Mouse (Mus musculus): ENCODE results near the gene Stab1.

DNA sequence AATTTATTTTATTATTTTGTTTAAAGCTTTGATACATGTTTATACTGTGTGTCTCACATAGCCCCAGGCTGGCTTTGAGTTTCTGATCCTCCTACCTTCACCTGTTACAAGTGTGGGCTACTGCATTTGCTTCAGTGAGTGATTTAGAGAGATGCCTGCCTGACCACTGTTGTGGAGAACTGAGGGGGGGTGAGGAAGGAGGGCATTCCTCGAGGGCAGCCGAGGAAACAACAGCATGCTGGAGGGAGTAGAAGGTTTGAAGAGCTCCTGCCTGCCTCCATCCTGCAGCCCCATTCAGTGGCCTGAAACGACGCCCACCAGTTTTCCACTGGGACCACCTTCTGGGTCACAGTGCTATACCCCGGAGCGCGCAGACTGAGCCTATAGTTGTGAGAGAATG, 3.0 kb downstream of the Stab1 start:
- TF ChIP-seq CTCF (IDR thresholded peaks at IDR 0.05; ENCODE audit: extremely low read depth, insufficient read depth, low read length) = no peak
- no peak for TF ChIP-seq POLR2A (IDR thresholded peaks at IDR 0.05; ENCODE audit: extremely low read depth, insufficient read depth, low read length)

Data from cortical plate, adult 2 months (tissue).